Mouse (Mus musculus) heart, embryonic 11.5 days (tissue): ENCODE measurements around the gene Ttyh3. TPM values are rescaled to one million over a fixed set of nuclear protein-coding genes. Genes with fewer than 3 reads are reported as not detected.
A peak's percentile ranks its signal among the peaks of the same experiment; 100 is the strongest.

Experiments used
- ATAC-seq: fragments of 200-750 bp; cut with Nextera tagmentation; replicated peaks from 2 replicates; pipeline ENCODE4 v1.8.0; 2017; ENCODE audit warnings: moderate library complexity; ENCODE audit not compliant: insufficient number of reproducible peaks, low FRiP score, low TSS enrichment
- H3K27ac ChIP-seq: fragments of 300-500 bp; sonication (generic); 2 replicates; pipeline ENCODE4 v1.5.1; 2014; ENCODE audit warnings: mild to moderate bottlenecking, low read depth, low read length
- H3K27me3 ChIP-seq: fragments of 300-500 bp; sonication (generic); 2 replicates; pipeline ENCODE4 v1.6.1; 2014; ENCODE audit warnings: mild to moderate bottlenecking, low read length, mixed read lengths; ENCODE audit not compliant: control insufficient read depth, insufficient read depth
- H3K36me3 ChIP-seq: fragments of 300-500 bp; sonication (generic); 2 replicates; pipeline ENCODE4 v1.6.1; 2014; ENCODE audit warnings: mild to moderate bottlenecking, low read length, moderate library complexity, mixed read lengths; ENCODE audit not compliant: control insufficient read depth, insufficient read depth
- H3K4me1 ChIP-seq: fragments of 300-500 bp; sonication (generic); 2 replicates; pipeline ENCODE4 v1.6.1; 2014; ENCODE audit warnings: low read length; ENCODE audit not compliant: control insufficient read depth, insufficient read depth
- H3K4me2 ChIP-seq: fragments of 300-500 bp; sonication (generic); 2 replicates; pipeline ENCODE4 v1.6.1; 2014; ENCODE audit warnings: mild to moderate bottlenecking, moderate library complexity
- H3K4me3 ChIP-seq: fragments of 300-500 bp; sonication (generic); 2 replicates; pipeline ENCODE4 v1.5.1; 2014; ENCODE audit warnings: low read depth, low read length
- H3K9ac ChIP-seq: fragments of 300-500 bp; sonication (generic); 2 replicates; pipeline ENCODE4 v1.6.1; 2014; ENCODE audit warnings: mild to moderate bottlenecking, low read depth, low read length, moderate library complexity
- H3K9me3 ChIP-seq: fragments of 300-500 bp; sonication (generic); replicated peaks from 2 replicates; pipeline ENCODE4 v1.6.1; 2016; ENCODE audit warnings: low read length; ENCODE audit not compliant: control insufficient read depth
- WGBS: fragments of 180-500 bp; shearing (Covaris S2); extraction: QIAGEN DNeasy Blood & Tissue Kit; methylation state at CpG from one replicate; pipeline ENCODE4 v1.1.7; 2014; ENCODE audit not compliant: insufficient replicate concordance; 5-methylcytosine and 5-hydroxymethylcytosine counted together
- polyA plus RNA-seq: library from polyadenylated mRNA; unstranded; fragments of >200 nt; fragmentation: Nextera tagmentation; extraction: Ambion mirVana; gene quantifications from 2 replicates; pipeline ENCODE4 v1.2.1, GENCODE M21; 2014

The Ttyh3 gene
- polyA plus RNA-seq, 1 experiment from 2014 or later = 26.7 TPM

GRCm38 (mm10) chr5:140647821-140648518, 861 bp downstream of the Ttyh3 start:
- no peaks in the 10 kb centered on the region; the same call in 1 of the 2 replicates for H3K36me3 ChIP-seq
- no peak for ATAC-seq
- WGBS = 4% methylated on average over 13 of the region's 13 CpGs

GRCm38 (mm10) chr5:140647031-140647760, 1.6 kb downstream of the Ttyh3 start:
- 64% methylated on average over 13 of the region's 13 CpGs for WGBS
- no peak for ATAC-seq

More at GRCm38 (mm10) chr5:140647821-140648518, 861 bp downstream of the Ttyh3 start:
- H3K4me2 ChIP-seq = peak overlapping the region; percentile 79
- peak overlapping the region; percentile 90 for H3K9ac ChIP-seq
- no peaks in the 10 kb centered on the region for H3K9me3 ChIP-seq
- peaks cover 42% of the 10 kb centered on the region for H3K4me1 ChIP-seq
- no peaks in the 10 kb centered on the region for H3K27me3 ChIP-seq
- peak overlapping the region; percentile 85 for H3K27ac ChIP-seq
- peak overlapping the region; percentile 91 for H3K4me3 ChIP-seq

GRCm38 (mm10) chr5:140646171-140646570, 2.7 kb downstream of the Ttyh3 start:
- Histone ChIP-seq H3K9ac (0 out of 2 replicates have a peak overlapping the region, but pooled peaks have one; percentile 16), H3K4me2 (peak overlapping the region; percentile 79), H3K36me3 (no peaks in the 10 kb centered on the region; the same call in 1 of the 2 replicates), H3K4me1 (peaks cover 47% of the 10 kb centered on the region), H3K27ac (no peak overlapping the region), H3K27me3 (no peaks in the 10 kb centered on the region), H3K9me3 (no peaks in the 10 kb centered on the region), H3K4me3 (no peak overlapping the region)
- ATAC-seq = no peak
- WGBS = 88% methylated on average over 6 of the region's 6 CpGs

More at GRCm38 (mm10) chr5:140647031-140647760, 1.6 kb downstream of the Ttyh3 start:
- H3K4me1 ChIP-seq = peaks cover 37% of the 10 kb centered on the region
- peak overlapping the region; percentile 79 for H3K4me2 ChIP-seq
- no peaks in the 10 kb centered on the region for H3K27me3 ChIP-seq
- peak overlapping the region; percentile 91 for H3K4me3 ChIP-seq
- peak overlapping the region; percentile 85; the same call in 1 of the 2 replicates for H3K27ac ChIP-seq
- H3K9me3 ChIP-seq = no peaks in the 10 kb centered on the region
- H3K36me3 ChIP-seq = no peaks in the 10 kb centered on the region; the same call in 1 of the 2 replicates
- H3K9ac ChIP-seq = peak overlapping the region; percentile 90

- no peak overlapping the region for H3K9ac ChIP-seq
- H3K36me3 ChIP-seq = no peaks in the 10 kb centered on the region; the same call in 1 of the 2 replicates
- H3K27me3 ChIP-seq = no peaks in the 10 kb centered on the region
- 77% methylated on average over 4 of the region's 4 CpGs for WGBS
- H3K4me1 ChIP-seq = peaks cover 55% of the 10 kb centered on the region
- peak overlapping the region; percentile 74 for H3K27ac ChIP-seq
- no peak for ATAC-seq
- H3K4me2 ChIP-seq = peak overlapping the region; percentile 36
- no peak overlapping the region for H3K4me3 ChIP-seq
- H3K9me3 ChIP-seq = no peaks in the 10 kb centered on the region
Measured at GRCm38 (mm10) chr5:140645454-140645853, 3.4 kb downstream of the Ttyh3 start.

GRCm38 (mm10) chr5:140644702-140645201, 4.1 kb downstream of the Ttyh3 start:
- H3K4me2 ChIP-seq = peak overlapping the region; percentile 36

GRCm38 (mm10) chr5:140644263-140644662, 4.6 kb downstream of the Ttyh3 start:
- no peak for ATAC-seq

More at GRCm38 (mm10) chr5:140644702-140645201, 4.1 kb downstream of the Ttyh3 start:
- no peaks in the 10 kb centered on the region; the same call in 1 of the 2 replicates for H3K36me3 ChIP-seq
- no peaks in the 10 kb centered on the region for H3K9me3 ChIP-seq
- ATAC-seq = peak; percentile 22; the same call in 1 of the 2 replicates
- peaks cover 55% of the 10 kb centered on the region for H3K4me1 ChIP-seq
- H3K27me3 ChIP-seq = no peaks in the 10 kb centered on the region
- 0 out of 2 replicates have a peak overlapping the region, but pooled peaks have one; percentile 1 for H3K4me3 ChIP-seq
- WGBS = 53% methylated on average over 15 of the region's 15 CpGs
- peak overlapping the region; percentile 7; the same call in 1 of the 2 replicates for H3K9ac ChIP-seq
- H3K27ac ChIP-seq = peak overlapping the region; percentile 74

GRCm38 (mm10) chr5:140642076-140642475, 6.8 kb downstream of the Ttyh3 start:
- Histone ChIP-seq H3K9me3 (no peaks in the 10 kb centered on the region), H3K4me2 (no peak overlapping the region), H3K36me3 (peaks cover 4% of the 10 kb centered on the region), H3K27ac (no peak overlapping the region), H3K27me3 (no peaks in the 10 kb centered on the region), H3K4me3 (no peak overlapping the region), H3K4me1 (peaks cover 49% of the 10 kb centered on the region), H3K9ac (peak overlapping the region; percentile 36; the same call in 1 of the 2 replicates)
- ATAC-seq = no peak
- WGBS = 83% methylated on average over 3 of the region's 3 CpGs

More at GRCm38 (mm10) chr5:140644263-140644662, 4.6 kb downstream of the Ttyh3 start:
- Histone ChIP-seq H3K4me1 (peaks cover 55% of the 10 kb centered on the region), H3K27me3 (no peaks in the 10 kb centered on the region), H3K9ac (no peak overlapping the region), H3K4me2 (peak overlapping the region; percentile 36), H3K4me3 (0 out of 2 replicates have a peak overlapping the region, but pooled peaks have one; percentile 1), H3K9me3 (no peaks in the 10 kb centered on the region), H3K36me3 (no peaks in the 10 kb centered on the region; the same call in 1 of the 2 replicates), H3K27ac (0 out of 2 replicates have a peak overlapping the region, but pooled peaks have one; percentile 15)
- WGBS = 79% methylated on average over 6 of the region's 6 CpGs

- Histone ChIP-seq H3K36me3 (peaks cover 4% of the 10 kb centered on the region), H3K27me3 (no peaks in the 10 kb centered on the region), H3K9me3 (no peaks in the 10 kb centered on the region), H3K9ac (0 out of 2 replicates have a peak overlapping the region, but pooled peaks have one; percentile 22), H3K27ac (no peak overlapping the region), H3K4me2 (no peak overlapping the region), H3K4me3 (no peak overlapping the region), H3K4me1 (peaks cover 42% of the 10 kb centered on the region)
- no peak for ATAC-seq
- 63% methylated on average over 10 of the region's 10 CpGs for WGBS
Measured at GRCm38 (mm10) chr5:140641254-140641928, 7.4 kb downstream of the Ttyh3 start.
